Mouse (Mus musculus): ENCODE results near the gene Trmt112.

- TF ChIP-seq MAX (IDR thresholded peaks at IDR 0.05) (no peak), CTCF (IDR thresholded peaks at IDR 0.05; ENCODE audit: control insufficient read depth, insufficient read depth, insufficient read length) (no peak), USF1 (IDR thresholded peaks at IDR 0.05; ENCODE audit: low read depth) (no peak), FOSL1 (IDR thresholded peaks at IDR 0.05; ENCODE audit: insufficient read depth, low read length, poor library complexity, severe bottlenecking) (no peak), MYOG (IDR thresholded peaks at IDR 0.05; ENCODE audit: control insufficient read depth, extremely low read depth, insufficient read length) (no peak)
Observed at GRCm38 (mm10) chr19:6932018-6932417, 22.5 kb downstream of the Trmt112 start.

Data from C2C12 (cell line).